Mouse (Mus musculus) C2C12 (cell line): ENCODE results near the gene 2810004N23Rik.

Source experiments
- CEBPB ChIP-seq: IDR thresholded peaks from one replicate; pipeline ENCODE4 v1.6.1; 2011; ENCODE audit warnings: low read depth, mild to moderate bottlenecking, control low read depth, moderate library complexity
- CTCF ChIP-seq: IDR thresholded peaks from one replicate; pipeline ENCODE4 v1.5.1; 2011; ENCODE audit not compliant: control insufficient read depth, insufficient read depth, insufficient read length

DNA sequence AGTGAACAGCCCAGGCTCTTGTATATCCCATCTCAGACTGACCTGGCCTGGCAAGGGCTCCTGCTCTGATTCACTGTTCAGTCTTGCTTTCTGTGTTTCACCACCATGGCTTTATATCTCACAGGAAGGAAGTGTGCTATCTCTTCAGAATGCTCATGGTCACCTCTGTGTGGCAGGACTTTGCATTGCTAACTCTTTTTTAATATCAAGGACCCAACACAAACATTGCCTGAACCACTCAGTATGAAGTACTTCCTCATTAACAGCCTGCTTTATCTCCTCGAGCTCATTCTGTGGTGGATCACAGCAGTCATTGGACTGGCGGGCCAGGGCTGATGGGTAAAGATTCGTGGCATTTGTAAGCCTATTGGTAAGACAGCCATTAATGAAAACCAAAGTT lies 3.7 kb upstream of the 2810004N23Rik start:
- TF ChIP-seq CTCF (no peak), CEBPB (no peak)
